Mouse (Mus musculus) lung, postnatal 0 days (tissue): ENCODE data around the gene Wasf2. TPM values are rescaled to one million over a fixed set of nuclear protein-coding genes. Genes with fewer than 3 reads are reported as not detected.

ENCODE experiments used
- ATAC-seq: fragments of 200-750 bp; cut with Nextera tagmentation; 2 replicates; pipeline ENCODE4 v1.8.0; 2017; ENCODE audit warnings: moderate library complexity
- DNase-seq: peaks from one replicate; pipeline ENCODE4 v3.0.0-alpha.2; 2016; ENCODE audit warnings: low spot score
- H3K27ac ChIP-seq: fragments of 300-500 bp; sonication (generic); 2 replicates; pipeline ENCODE4 v1.5.1; 2014; ENCODE audit warnings: antibody characterized with exemption, mild to moderate bottlenecking, low read length, mixed read lengths
- H3K27me3 ChIP-seq: fragments of 300-500 bp; sonication (generic); replicated peaks from 2 replicates; pipeline ENCODE4 v1.6.1; 2014; ENCODE audit warnings: low read length, mixed read lengths; ENCODE audit not compliant: insufficient read depth
- H3K36me3 ChIP-seq: fragments of 300-500 bp; sonication (generic); 2 replicates; pipeline ENCODE4 v1.6.1; 2014; ENCODE audit warnings: low read length, mixed read lengths; ENCODE audit not compliant: insufficient read depth
- H3K4me1 ChIP-seq: fragments of 300-500 bp; sonication (generic); 2 replicates; pipeline ENCODE4 v1.6.1; 2014; ENCODE audit warnings: antibody characterized with exemption, low read depth, low read length, mixed read lengths; ENCODE audit not compliant: insufficient read depth
- H3K4me2 ChIP-seq: fragments of 300-500 bp; sonication (generic); replicated peaks from 2 replicates; pipeline ENCODE4 v1.6.1; 2014; ENCODE audit warnings: low read depth, mild to moderate bottlenecking, low read length, moderate library complexity, mixed read lengths
- H3K4me3 ChIP-seq: fragments of 300-500 bp; sonication (generic); 2 replicates; pipeline ENCODE4 v1.5.1; 2014; ENCODE audit warnings: low read depth, low read length
- H3K9ac ChIP-seq: fragments of 300-500 bp; sonication (generic); replicated peaks from 2 replicates; pipeline ENCODE4 v1.6.1; 2014; ENCODE audit warnings: low read depth, mild to moderate bottlenecking
- H3K9me3 ChIP-seq: fragments of 300-500 bp; sonication (generic); 2 replicates; pipeline ENCODE4 v1.6.1; 2016; ENCODE audit warnings: low read length, mixed read lengths
- CTCF ChIP-seq: IDR thresholded peaks from 2 replicates; pipeline ENCODE4 v1.5.1; 2016; ENCODE audit warnings: antibody characterized with exemption, mild to moderate bottlenecking
- EP300 ChIP-seq: IDR thresholded peaks from 2 replicates; pipeline ENCODE4 v1.6.1; 2016; ENCODE audit warnings: antibody characterized with exemption, mild to moderate bottlenecking, control low read depth
- WGBS: fragments of 180-500 bp; shearing (Covaris S2); extraction: QIAGEN DNeasy Blood & Tissue Kit; methylation state at CpG from one replicate; pipeline ENCODE4 v1.1.7; 2014; 5-methylcytosine and 5-hydroxymethylcytosine counted together
- polyA plus RNA-seq: library from polyadenylated mRNA; unstranded; fragments of >200 nt; fragmentation: Nextera tagmentation; extraction: Ambion mirVana; gene quantifications from 2 replicates; pipeline ENCODE4 v1.2.1, GENCODE M21; 2015

Wasf2 gene
- polyA plus RNA-seq, 1 experiment from 2014 or later = 149 TPM

DNA sequence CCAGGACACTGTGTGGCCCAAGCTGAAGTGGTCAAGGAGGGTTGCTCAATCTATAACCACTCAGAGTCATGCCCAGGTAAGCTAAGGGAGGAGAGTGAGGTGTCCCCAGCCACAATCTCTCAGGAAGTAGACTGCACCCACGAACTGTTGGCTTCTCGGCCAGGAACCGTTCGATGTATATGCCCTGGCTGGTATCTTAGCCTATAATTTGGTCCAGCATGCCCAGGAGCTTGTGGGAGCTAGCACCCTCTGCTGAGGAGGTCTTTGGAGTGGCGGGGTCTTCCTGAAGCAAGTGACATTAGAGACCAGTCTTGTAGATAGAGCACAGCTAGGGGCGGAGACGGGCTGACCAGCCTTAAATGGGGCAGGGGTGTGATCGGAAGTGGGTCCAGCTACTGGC lies 91.4 kb downstream of the Wasf2 start:
- H3K27me3 ChIP-seq = no peaks in the 10 kb centered on the region
- H3K27ac ChIP-seq = no peak overlapping the region
- no peak overlapping the region for H3K9ac ChIP-seq
- no peak overlapping the region for H3K4me3 ChIP-seq
- no peak for TF ChIP-seq EP300
- no peaks in the 10 kb centered on the region for H3K36me3 ChIP-seq
- no peak overlapping the region for H3K4me2 ChIP-seq
- DNase-seq (no peak), ATAC-seq (0 out of 2 replicates have a peak, but pooled peaks have one; percentile 29)
- H3K4me1 ChIP-seq = peaks cover 7% of the 10 kb centered on the region
- WGBS = 83% methylated on average over 8 of the region's 8 CpGs
- no peaks in the 10 kb centered on the region for H3K9me3 ChIP-seq

DNA sequence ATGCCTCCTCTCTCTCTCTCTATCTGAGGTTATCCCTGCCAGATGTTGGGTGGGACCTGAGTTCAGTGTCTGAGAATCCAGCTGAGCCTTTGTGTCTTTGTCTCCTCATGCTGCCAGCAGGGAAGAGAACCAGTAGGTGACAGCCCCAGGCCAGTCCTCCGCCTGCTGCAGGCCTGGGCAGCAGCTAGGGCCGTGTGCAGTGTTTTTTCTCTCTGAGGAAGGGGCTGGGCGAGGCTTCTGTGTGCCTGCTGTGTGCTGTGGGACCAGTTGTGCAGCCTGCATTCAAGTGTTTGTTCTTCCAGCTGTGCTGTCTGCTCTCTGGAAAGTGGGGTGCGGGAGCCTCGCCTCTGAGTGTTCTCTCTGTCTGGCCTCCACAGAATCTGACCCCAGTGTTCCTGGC lies 93.6 kb downstream of the Wasf2 start:
- DNase-seq = no peak
- ATAC-seq = 0 out of 2 replicates have a peak, but pooled peaks have one; percentile 28
- no peak for TF ChIP-seq CTCF
- TF ChIP-seq EP300 = no peak
- no peak overlapping the region for H3K27ac ChIP-seq
- H3K9me3 ChIP-seq = no peaks in the 10 kb centered on the region
- no peaks in the 10 kb centered on the region for H3K27me3 ChIP-seq
- H3K4me1 ChIP-seq = peaks cover 7% of the 10 kb centered on the region
- no peak overlapping the region for H3K4me3 ChIP-seq
- H3K4me2 ChIP-seq = no peak overlapping the region
- no peaks in the 10 kb centered on the region for H3K36me3 ChIP-seq
- WGBS = 43% methylated on average over 5 of the region's 5 CpGs
- no peak overlapping the region for H3K9ac ChIP-seq

DNA sequence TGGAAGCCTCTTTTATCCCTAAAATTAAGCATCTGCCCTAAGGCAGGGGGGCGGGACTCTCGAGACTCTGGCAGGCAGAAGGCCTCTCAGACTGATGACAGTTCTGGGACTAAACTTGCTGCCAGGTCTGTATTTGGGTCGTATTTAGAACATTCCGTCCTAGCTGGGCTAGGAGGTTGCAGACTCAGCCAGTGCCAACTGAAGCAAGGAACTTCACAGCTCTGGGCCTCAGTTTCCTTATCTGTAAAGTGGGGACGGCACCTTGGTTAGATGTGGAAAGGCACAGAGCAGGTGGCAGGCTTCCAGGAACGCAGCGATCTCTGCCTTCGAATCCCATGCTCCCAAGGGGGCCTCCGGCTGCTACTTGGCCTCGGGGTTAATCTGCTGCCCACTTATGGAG lies 95.8 kb downstream of the Wasf2 start:
- H3K27ac ChIP-seq = no peak overlapping the region
- TF ChIP-seq CTCF (no peak), EP300 (0 out of 2 replicates have a peak, but pooled peaks have one; percentile 16)
- 62% methylated on average over 10 of the region's 10 CpGs for WGBS

DNA sequence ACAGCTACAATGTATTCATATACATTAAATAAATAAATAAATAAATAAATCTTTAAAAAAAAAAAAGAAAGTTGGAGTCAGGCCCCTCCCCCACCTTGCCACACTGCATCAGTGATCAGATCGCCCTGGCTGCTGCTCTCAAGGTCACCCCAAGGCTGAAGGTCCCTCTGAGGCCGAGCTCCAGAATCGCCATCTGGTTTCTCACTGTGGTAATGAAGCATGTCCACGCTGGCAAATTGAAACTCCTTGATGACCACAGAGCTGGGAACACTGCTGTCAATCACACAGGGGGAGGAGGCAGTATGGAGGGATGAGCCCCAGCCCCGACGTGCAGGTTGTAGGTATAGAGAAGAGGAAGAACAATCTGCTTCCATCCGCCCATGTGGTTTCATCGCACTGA lies 97.3 kb downstream of the Wasf2 start:
- Histone ChIP-seq H3K27me3 (no peaks in the 10 kb centered on the region), H3K4me1 (peaks cover 3% of the 10 kb centered on the region), H3K9me3 (no peaks in the 10 kb centered on the region), H3K9ac (no peak overlapping the region), H3K36me3 (no peaks in the 10 kb centered on the region), H3K4me2 (no peak overlapping the region), H3K4me3 (no peak overlapping the region), H3K27ac (no peak overlapping the region)
- no peak for DNase-seq
- WGBS = 70% methylated on average over 8 of the region's 8 CpGs
- TF ChIP-seq EP300 = no peak
- TF ChIP-seq CTCF = no peak
- no peak for ATAC-seq

More for the DNA sequence above, 95.8 kb downstream of the Wasf2 start:
- H3K4me2 ChIP-seq = no peak overlapping the region
- ATAC-seq = peak; percentile 38
- no peaks in the 10 kb centered on the region for H3K9me3 ChIP-seq
- no peak overlapping the region for H3K9ac ChIP-seq
- peaks cover 3% of the 10 kb centered on the region for H3K4me1 ChIP-seq
- peak; percentile 56 for DNase-seq
- no peaks in the 10 kb centered on the region for H3K27me3 ChIP-seq
- H3K4me3 ChIP-seq = no peak overlapping the region
- H3K36me3 ChIP-seq = no peaks in the 10 kb centered on the region

DNA sequence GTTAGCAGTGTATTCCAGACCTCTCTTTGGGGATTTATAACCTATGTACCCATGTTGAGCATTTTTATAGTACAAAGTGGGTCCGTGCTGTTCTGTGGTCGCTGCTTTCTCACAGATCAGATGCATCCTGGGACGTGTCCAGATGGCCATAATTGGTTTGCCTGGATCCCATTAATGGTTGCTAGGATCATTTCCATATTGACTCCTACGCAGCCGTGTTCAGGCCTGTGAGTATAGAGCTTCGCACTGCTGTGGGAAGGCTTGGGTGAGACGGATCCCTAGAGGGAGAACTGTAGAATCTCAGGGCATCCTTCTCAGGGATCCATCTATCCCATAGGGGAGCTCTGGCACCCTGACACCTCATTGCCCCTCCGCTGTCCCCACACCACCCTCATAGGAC lies 99.3 kb downstream of the Wasf2 start:
- Histone ChIP-seq H3K27me3 (no peaks in the 10 kb centered on the region), H3K9me3 (no peaks in the 10 kb centered on the region), H3K36me3 (no peaks in the 10 kb centered on the region), H3K4me3 (no peak overlapping the region), H3K4me2 (no peak overlapping the region), H3K9ac (no peak overlapping the region), H3K27ac (no peak overlapping the region), H3K4me1 (no peaks in the 10 kb centered on the region)
- ATAC-seq = no peak
- 81% methylated on average over 8 of the region's 8 CpGs for WGBS
- no peak for DNase-seq
- TF ChIP-seq EP300 = no peak
- TF ChIP-seq CTCF = no peak

DNA sequence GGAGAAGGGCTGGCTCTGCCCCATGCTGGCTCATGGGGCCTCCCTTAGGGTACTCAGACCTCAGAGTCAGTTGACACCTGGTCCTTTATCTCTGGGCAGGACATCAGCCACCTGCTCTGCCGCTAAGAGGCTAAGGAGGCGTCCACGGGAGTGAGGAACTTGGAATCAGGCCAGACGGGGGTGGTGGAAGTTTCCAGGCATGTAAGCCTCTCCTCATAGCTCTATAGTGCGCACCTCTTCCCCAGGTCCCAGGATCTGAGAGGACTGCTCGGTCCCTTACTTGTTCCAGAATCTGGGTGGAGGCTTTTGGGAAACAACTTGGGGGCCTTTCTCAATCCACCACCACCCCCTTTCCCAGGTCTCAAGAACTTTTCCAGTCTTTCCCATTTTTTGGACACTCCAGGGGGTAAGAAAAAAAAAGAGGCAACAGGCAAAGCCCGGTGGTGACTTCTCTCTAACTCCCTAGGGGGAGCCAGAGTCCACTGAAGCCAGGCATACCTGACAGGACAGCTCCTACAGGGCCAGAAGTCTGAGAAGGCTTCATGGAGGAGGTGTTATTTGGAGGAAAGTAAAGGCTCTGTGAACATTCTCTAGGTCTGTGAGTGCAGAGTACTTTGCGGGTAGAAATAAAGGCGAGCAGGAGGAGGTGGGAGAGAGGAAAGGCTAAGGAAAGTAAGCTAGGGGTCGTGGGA lies 103.1 kb downstream of the Wasf2 start:
- TF ChIP-seq CTCF = peak; percentile 81
- TF ChIP-seq EP300 = no peak
- peak; percentile 81 for DNase-seq
- ATAC-seq = peak; percentile 57
- H3K27me3 ChIP-seq = no peaks in the 10 kb centered on the region
- no peaks in the 10 kb centered on the region for H3K9me3 ChIP-seq
- no peaks in the 10 kb centered on the region for H3K4me1 ChIP-seq
- no peaks in the 10 kb centered on the region for H3K36me3 ChIP-seq
- H3K9ac ChIP-seq = no peak overlapping the region
- H3K4me2 ChIP-seq = no peak overlapping the region
- WGBS = 33% methylated on average over 10 of the region's 10 CpGs
- H3K27ac ChIP-seq = no peak overlapping the region
- H3K4me3 ChIP-seq = no peak overlapping the region
